ENCODE assay signal across 9 mouse cellular contexts in genomic region chr12:108365340-108365739, GRCm38 (mm10). TPM values are rescaled to one million over a fixed set of nuclear protein-coding genes. Genes with fewer than 3 reads are reported as not detected.
DNase-seq lines count a peak whose midpoint lies in the region; ATAC-seq lines count a peak whose summit lies in the region.
"Had no signal": no experiment of that assay in that cellular context is flagged by ENCODE, and none has a peak within 500 bp of the region (broad histone marks: within the 10 kb centered on the region; RNA-seq: fewer than 3 reads in every experiment).

No protein-coding gene starts in this region.

- no peaks in the 10 kb centered on the region for H3K36me3 ChIP-seq in intestine, embryonic 14.5 days (ENCODE audit: control insufficient read depth, insufficient read depth, low read length)
- H3K36me3 ChIP-seq: limb, embryonic 12.5 days had no signal

- peak; percentile 37 for DNase-seq in embryo, embryonic 10 days (ENCODE audit: low spot score)
- DNase-seq in embryo, embryonic 9.5 days (ENCODE audit: extremely low spot score), result no peak
- peak; percentile 30 for DNase-seq in right cerebral cortex, postnatal 14 days
- DNase-seq in right cerebral cortex, adult 2 months (ENCODE audit: low spot score in 2 of 2), result no peak
- peak; percentile 66 for DNase-seq in intestine, embryonic 14.5 days (ENCODE audit: low spot score)
- peak; percentile 78 for DNase-seq in lung, postnatal 14 days
- no peak for DNase-seq in T-cell, adult 2 months (ENCODE audit: low spot score)
- DNase-seq in thymus, postnatal 14 days, result no peak

- no peak overlapping the region for H3K4me3 ChIP-seq in intestine, embryonic 14.5 days (ENCODE audit: low read depth, low read length)
- H3K4me3 ChIP-seq: limb, embryonic 12.5 days had no signal

- H3K9ac ChIP-seq in intestine, embryonic 14.5 days (ENCODE audit: low read length), result no peak overlapping the region
- H3K9ac ChIP-seq: limb, embryonic 12.5 days had no signal

- no peaks in the 10 kb centered on the region for H3K27me3 ChIP-seq in intestine, embryonic 14.5 days (replicated peaks; ENCODE audit: control insufficient read depth, insufficient read depth, low read length)
- H3K27me3 ChIP-seq: limb, embryonic 12.5 days had no signal

- no peak overlapping the region for H3K4me2 ChIP-seq in intestine, embryonic 14.5 days (ENCODE audit: low read length)
- H3K4me2 ChIP-seq: limb, embryonic 12.5 days had no signal

- no peaks in the 10 kb centered on the region for H3K9me3 ChIP-seq in intestine, embryonic 14.5 days (ENCODE audit: control insufficient read depth, low read length)
- H3K9me3 ChIP-seq: limb, embryonic 12.5 days had no signal

- 11% methylated on average over 3 of the region's 3 CpGs for WGBS in intestine, embryonic 14.5 days

- H3K4me1 ChIP-seq in intestine, embryonic 14.5 days (replicated peaks; ENCODE audit: control insufficient read depth, insufficient read depth, low read length), result peaks cover 12% of the 10 kb centered on the region

- 0 out of 2 replicates have a peak overlapping the region, but pooled peaks have one; percentile 16 for H3K27ac ChIP-seq in intestine, embryonic 14.5 days (ENCODE audit: low read depth)
- H3K27ac ChIP-seq: limb, embryonic 12.5 days had no signal

- ATAC-seq in intestine, embryonic 14.5 days (replicated peaks; ENCODE audit: low FRiP score, low TSS enrichment, low read depth), result peak; percentile 54; the same call in 1 of the 2 replicates

RNA-seq across cellular contexts. Expression of gene Eml1, which starts 5.4 kb away (rescaled TPM):
- polyA plus RNA-seq in intestine, embryonic 14.5 days (2014; fragmentation: Nextera tagmentation; extraction: Ambion mirVana), result 72.4 and 94.5 TPM in 2 replicates

RNA-seq across cellular contexts. Expression of gene Cyp46a1, which starts 31.2 kb away (rescaled TPM):
- 4.7 and 5.1 TPM in 2 replicates for polyA plus RNA-seq in intestine, embryonic 14.5 days (2014; fragmentation: Nextera tagmentation; extraction: Ambion mirVana)

RNA-seq across cellular contexts. Expression of gene Hhipl1, which starts 59.3 kb away (rescaled TPM):
- polyA plus RNA-seq in intestine, embryonic 14.5 days (2014; fragmentation: Nextera tagmentation; extraction: Ambion mirVana), result 0.28 and 0.67 TPM in 2 replicates

Comparison
In these comparisons a context has a peak if more than half of its experiments do, and no peak if none do; other contexts are left out.
1. DNase-seq: peak in embryo, embryonic 10 days (single experiment), right cerebral cortex, postnatal 14 days (single experiment), intestine, embryonic 14.5 days (single experiment) and lung, postnatal 14 days (single experiment); none in embryo, embryonic 9.5 days (single experiment), right cerebral cortex, adult 2 months (0 of 2), T-cell, adult 2 months (single experiment) and thymus, postnatal 14 days (single experiment).